Mouse (Mus musculus) liver, postnatal 0 days (tissue): ENCODE results near the gene Dnajb5.

Source experiments
- CTCF ChIP-seq: sonication (generic); IDR thresholded peaks from 2 replicates; pipeline ENCODE4 v1.5.1; 2016; ENCODE audit warnings: antibody characterized with exemption, low read depth
- EP300 ChIP-seq: IDR thresholded peaks from 2 replicates; pipeline ENCODE4 v1.6.1; 2016; ENCODE audit warnings: antibody characterized with exemption, low read depth, mild to moderate bottlenecking

GRCm38 (mm10) chr4:42957306-42957705 lies 7.7 kb downstream of the Dnajb5 start:
- TF ChIP-seq EP300: no peak
- TF ChIP-seq CTCF: no peak
